Mouse (Mus musculus): ENCODE data around the gene Nlrp9a. TPM values are rescaled to one million over a fixed set of nuclear protein-coding genes. Genes with fewer than 3 reads are reported as not detected.
"Not testable (repeated sequence)": the region's sequence is repeated elsewhere in the genome, so short reads cannot be mapped to it uniquely, and the experiment has no call there.

The Nlrp9a gene
- not detected for total RNA-seq (2018; cell fraction: chromatin; rRNA removed)
- not detected for total RNA-seq (2018; cell fraction: cytosol; rRNA removed)
- not detected for total RNA-seq (2018; cell fraction: nucleus; rRNA removed)
- polyA plus RNA-seq (2018), result not detected in 3 replicates

DNA sequence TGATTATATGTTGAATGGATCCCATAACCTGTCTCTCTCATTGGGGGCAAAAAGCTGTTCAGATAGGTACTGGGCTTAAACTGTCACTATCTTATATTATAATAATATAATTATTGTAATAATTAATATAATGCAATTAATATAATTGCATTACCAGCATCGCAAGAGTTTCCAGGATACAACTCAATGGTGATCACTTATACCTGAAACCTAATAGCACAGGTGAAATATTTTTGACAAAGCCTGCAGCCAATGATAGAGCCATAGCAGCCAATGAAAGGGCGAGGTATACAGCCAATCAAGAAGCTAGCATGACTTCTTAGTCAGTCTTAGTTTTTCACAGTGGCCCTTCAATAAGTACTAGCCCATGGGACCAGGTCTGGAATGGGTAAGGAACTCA lies at the start of gene Nlrp9a:
Gene Nlrp9a, plus strand, starts transcription at position 301 of the 400 bp plus-strand sequence.
- not testable (repeated sequence) for H3K79me2 ChIP-seq (ENCODE audit: inconsistent target); H3K36me3 ChIP-seq (ENCODE audit: inconsistent target); H3K4me3 ChIP-seq (ENCODE audit: inconsistent target); H3K27ac ChIP-seq
- WGBS (ENCODE audit: missing documents), result 64% methylated on average over 2 of the region's 2 CpGs

DNA sequence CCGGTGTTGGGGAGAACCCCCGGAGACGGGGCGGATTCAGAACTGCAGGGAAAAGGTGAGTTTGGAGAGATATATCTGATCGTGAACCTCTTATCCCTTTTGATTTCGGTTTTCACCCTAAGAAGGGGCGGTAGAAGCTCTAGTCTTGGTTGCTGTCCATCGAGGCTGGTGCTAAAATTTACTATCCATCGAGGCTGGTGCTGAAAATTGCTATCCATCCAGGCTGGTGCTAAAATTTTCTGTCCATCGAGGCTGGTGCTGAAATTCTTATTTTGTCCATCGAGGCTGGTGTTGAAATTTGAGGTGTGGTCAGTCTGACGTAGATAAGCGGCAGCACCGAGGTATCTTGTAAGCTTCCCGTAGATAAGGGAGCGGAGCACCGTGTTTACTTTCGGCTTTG lies 45.3 kb upstream of the Nlrp9a start:
- not testable (repeated sequence) for H3K79me2 ChIP-seq (ENCODE audit: inconsistent target); H3K27ac ChIP-seq; H3K36me3 ChIP-seq (ENCODE audit: inconsistent target); H3K4me3 ChIP-seq (ENCODE audit: inconsistent target)
- WGBS (ENCODE audit: missing documents), result 83% methylated on average over 14 of the region's 18 CpGs

DNA sequence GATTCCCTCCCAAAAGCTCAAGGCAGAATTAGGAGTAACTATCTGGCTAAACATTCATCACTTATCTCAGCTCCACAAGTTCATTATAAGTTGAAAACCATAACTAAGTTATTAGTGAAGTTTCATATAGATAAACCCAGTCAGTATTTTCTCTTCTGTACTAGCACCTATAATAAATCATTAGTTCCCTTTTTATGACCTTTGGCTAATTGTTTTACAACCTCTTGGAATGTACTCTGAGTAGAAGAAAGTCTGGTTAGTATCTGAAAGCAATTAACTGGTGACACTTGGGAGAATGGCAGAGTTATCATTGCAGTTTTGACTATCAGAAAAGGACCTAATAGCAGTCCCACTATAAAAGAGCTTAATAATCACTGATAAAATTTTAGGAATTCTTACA lies 54.3 kb downstream of the Nlrp9a start:
- no peak overlapping the region for H3K27ac ChIP-seq
- H3K79me2 ChIP-seq (ENCODE audit: inconsistent target), result no peaks in the 10 kb centered on the region
- no peaks in the 10 kb centered on the region for H3K36me3 ChIP-seq (ENCODE audit: inconsistent target)
- H3K4me3 ChIP-seq (ENCODE audit: inconsistent target), result no peak overlapping the region

DNA sequence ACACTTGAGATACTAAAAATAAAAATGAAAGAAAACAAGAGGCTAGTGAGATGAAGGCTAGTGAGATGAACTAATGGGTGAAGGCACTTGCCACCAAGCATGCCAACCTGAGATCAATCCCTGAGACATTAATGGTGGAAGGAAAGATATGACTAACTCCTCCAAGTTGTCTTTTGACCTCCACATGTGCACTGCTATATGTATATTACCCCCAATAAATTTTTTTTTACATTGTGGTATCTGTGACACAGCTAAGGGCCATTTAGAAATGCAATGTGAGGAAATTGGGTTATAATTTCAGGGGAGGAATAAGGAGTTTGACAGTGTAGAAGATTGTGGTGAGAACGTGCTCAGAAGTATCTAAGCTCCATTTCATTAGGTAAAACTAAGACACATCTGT lies 55.0 kb downstream of the Nlrp9a start:
- 73% methylated on average over 1 of the region's 1 CpGs for WGBS (ENCODE audit: missing documents)

DNA sequence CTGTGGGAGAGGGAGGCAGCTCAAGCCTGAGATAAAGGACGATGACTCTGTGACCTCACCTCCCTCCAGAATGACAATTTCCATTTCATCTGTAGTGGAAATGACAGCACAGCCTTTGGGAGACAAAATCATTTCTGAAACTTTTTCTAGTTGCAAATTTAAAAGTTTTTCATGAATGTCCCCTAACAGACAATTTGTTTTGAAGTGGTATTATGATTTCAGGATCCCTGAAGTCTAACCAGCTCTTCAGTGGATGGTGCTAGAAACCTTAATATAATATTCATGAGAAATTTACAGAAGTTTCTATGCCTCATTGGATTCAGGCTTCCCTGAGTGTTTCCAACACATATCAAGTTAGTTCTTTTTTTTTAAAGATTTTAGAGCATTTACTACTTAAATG lies 83.5 kb downstream of the Nlrp9a start, which contains the start of gene Vmn1r185:
Gene Vmn1r185, minus strand, starts transcription at position 101 of the 400 bp plus-strand sequence.
- no CpG with 5 or more reads among the region's 1 CpGs for WGBS (ENCODE audit: missing documents)
- not testable (repeated sequence) for H3K79me2 ChIP-seq (ENCODE audit: inconsistent target); H3K4me3 ChIP-seq (ENCODE audit: inconsistent target); H3K27ac ChIP-seq; H3K36me3 ChIP-seq (ENCODE audit: inconsistent target)

More for the DNA sequence above, 55.0 kb downstream of the Nlrp9a start:
- H3K4me3 ChIP-seq (ENCODE audit: inconsistent target), result no peak overlapping the region
- no peaks in the 10 kb centered on the region for H3K79me2 ChIP-seq (ENCODE audit: inconsistent target)
- H3K36me3 ChIP-seq (ENCODE audit: inconsistent target), result no peaks in the 10 kb centered on the region
- H3K27ac ChIP-seq, result no peak overlapping the region

Other genes with a start within 250 kb of the Nlrp9a start
- gene Cyp2a4, start 227.9 kb upstream of the Nlrp9a start, polyA plus RNA-seq (2018), result not detected in 3 replicates
- gene Nlrp9c, start 131.3 kb upstream of the Nlrp9a start, polyA plus RNA-seq (2018), result not detected in 3 replicates
- gene Nlrp4a, start 99.9 kb upstream of the Nlrp9a start, polyA plus RNA-seq (2018), result not detected in 3 replicates
- gene Vmn1r185, start 83.4 kb downstream of the Nlrp9a start, polyA plus RNA-seq (2018), result not detected in 3 replicates
- not detected in 3 replicates for gene Cyp2b23, start 151.4 kb downstream of the Nlrp9a start, polyA plus RNA-seq (2018)
- gene Cyp2b19, start 222.1 kb downstream of the Nlrp9a start, polyA plus RNA-seq (2018), result not detected in 3 replicates